Mouse (Mus musculus): ENCODE results near the gene Gdpgp1. TPM values are rescaled to one million over a fixed set of nuclear protein-coding genes. Genes with fewer than 3 reads are reported as not detected.

Gene Gdpgp1
- polyA plus RNA-seq, 1 experiment, result 1.6 TPM

- no peak for TF ChIP-seq FLI1 (IDR thresholded peaks at IDR 0.05; ENCODE audit: low read length)
- TF ChIP-seq GATA1 (IDR thresholded peaks at IDR 0.05; ENCODE audit: borderline replicate concordance, low read length), result no peak
- no peak overlapping the region for H3K4me3 ChIP-seq (replicated peaks)
- no peaks in the 10 kb centered on the region for H3K27me3 ChIP-seq (replicated peaks)
- peaks cover 99% of the 10 kb centered on the region for H3K36me3 ChIP-seq (replicated peaks; ENCODE audit: low read length)
- H3K4me1 ChIP-seq, result peaks cover 66% of the 10 kb centered on the region
- no peaks in the 10 kb centered on the region for H3K9me3 ChIP-seq
Observed at GRCm38 (mm10) chr7:80216566-80216965, 16.1 kb upstream of the Gdpgp1 start.

- Histone ChIP-seq H3K9me3 (no peaks in the 10 kb centered on the region), H3K27me3 (replicated peaks) (no peaks in the 10 kb centered on the region), H3K4me1 (peaks cover 48% of the 10 kb centered on the region), H3K4me3 (replicated peaks) (no peak overlapping the region), H3K36me3 (replicated peaks; ENCODE audit: low read length) (peaks cover 98% of the 10 kb centered on the region)
- TF ChIP-seq FLI1 (IDR thresholded peaks at IDR 0.05; ENCODE audit: low read length), result no peak
- no peak for TF ChIP-seq GATA1 (IDR thresholded peaks at IDR 0.05; ENCODE audit: borderline replicate concordance, low read length)
Observed at GRCm38 (mm10) chr7:80218666-80219065, 14.0 kb upstream of the Gdpgp1 start.

- Histone ChIP-seq H3K9me3 (no peaks in the 10 kb centered on the region), H3K27me3 (replicated peaks) (no peaks in the 10 kb centered on the region), H3K4me3 (replicated peaks) (no peak overlapping the region), H3K4me1 (peaks cover 38% of the 10 kb centered on the region), H3K36me3 (replicated peaks; ENCODE audit: low read length) (peaks cover 98% of the 10 kb centered on the region)
- TF ChIP-seq GATA1 (IDR thresholded peaks at IDR 0.05; ENCODE audit: borderline replicate concordance, low read length) (no peak), FLI1 (IDR thresholded peaks at IDR 0.05; ENCODE audit: low read length) (no peak)
Observed at GRCm38 (mm10) chr7:80220237-80220797, 12.3 kb upstream of the Gdpgp1 start.

GRCm38 (mm10) chr7:80221179-80221750 is 11.4 kb upstream of the Gdpgp1 start:
- TF ChIP-seq GATA1 (IDR thresholded peaks at IDR 0.05; ENCODE audit: borderline replicate concordance, low read length) (no peak), FLI1 (IDR thresholded peaks at IDR 0.05; ENCODE audit: low read length) (no peak)
- Histone ChIP-seq H3K4me3 (replicated peaks) (no peak overlapping the region), H3K27me3 (replicated peaks) (no peaks in the 10 kb centered on the region), H3K36me3 (replicated peaks; ENCODE audit: low read length) (peaks cover 98% of the 10 kb centered on the region), H3K9me3 (no peaks in the 10 kb centered on the region), H3K4me1 (peaks cover 33% of the 10 kb centered on the region)

- Histone ChIP-seq H3K36me3 (replicated peaks; ENCODE audit: low read length) (peaks cover 85% of the 10 kb centered on the region), H3K4me1 (peaks cover 66% of the 10 kb centered on the region)
- no peak for TF ChIP-seq GATA1 (IDR thresholded peaks at IDR 0.05; ENCODE audit: borderline replicate concordance, low read length)
- TF ChIP-seq FLI1 (IDR thresholded peaks at IDR 0.05; ENCODE audit: low read length), result no peak
Observed at GRCm38 (mm10) chr7:80227065-80227464, 5.6 kb upstream of the Gdpgp1 start.

GRCm38 (mm10) chr7:80230196-80230595 is 2.5 kb upstream of the Gdpgp1 start:
- H3K4me1 ChIP-seq, result peaks cover 77% of the 10 kb centered on the region
- peak overlapping the region; percentile 70 for H3K4me3 ChIP-seq (replicated peaks)
- peaks cover 55% of the 10 kb centered on the region for H3K36me3 ChIP-seq (replicated peaks; ENCODE audit: low read length)
- TF ChIP-seq GATA1 (IDR thresholded peaks at IDR 0.05; ENCODE audit: borderline replicate concordance, low read length), result no peak
- TF ChIP-seq FLI1 (IDR thresholded peaks at IDR 0.05; ENCODE audit: low read length), result no peak
- no peaks in the 10 kb centered on the region for H3K27me3 ChIP-seq (replicated peaks)
- H3K9me3 ChIP-seq, result no peaks in the 10 kb centered on the region

More at GRCm38 (mm10) chr7:80227065-80227464, 5.6 kb upstream of the Gdpgp1 start:
- Histone ChIP-seq H3K27me3 (replicated peaks) (no peaks in the 10 kb centered on the region), H3K4me3 (replicated peaks) (no peak overlapping the region), H3K9me3 (no peaks in the 10 kb centered on the region)

- Histone ChIP-seq H3K4me1 (peaks cover 77% of the 10 kb centered on the region), H3K9me3 (no peaks in the 10 kb centered on the region), H3K4me3 (replicated peaks) (peak overlapping the region; percentile 96), H3K36me3 (replicated peaks; ENCODE audit: low read length) (peaks cover 49% of the 10 kb centered on the region), H3K27me3 (replicated peaks) (no peaks in the 10 kb centered on the region)
- no peak for TF ChIP-seq GATA1 (IDR thresholded peaks at IDR 0.05; ENCODE audit: borderline replicate concordance, low read length)
Observed at GRCm38 (mm10) chr7:80231971-80232488, 635 bp upstream of the Gdpgp1 start.

- H3K4me3 ChIP-seq (replicated peaks), result peak overlapping the region; percentile 89
- peaks cover 59% of the 10 kb centered on the region for H3K4me1 ChIP-seq
- H3K9me3 ChIP-seq, result no peaks in the 10 kb centered on the region
- no peak for TF ChIP-seq GATA1 (IDR thresholded peaks at IDR 0.05; ENCODE audit: borderline replicate concordance, low read length)
- no peak for TF ChIP-seq FLI1 (IDR thresholded peaks at IDR 0.05; ENCODE audit: low read length)
- H3K27me3 ChIP-seq (replicated peaks), result no peaks in the 10 kb centered on the region
- H3K36me3 ChIP-seq (replicated peaks; ENCODE audit: low read length), result peaks cover 44% of the 10 kb centered on the region
Observed at GRCm38 (mm10) chr7:80233799-80234198, 1.1 kb downstream of the Gdpgp1 start.

- Histone ChIP-seq H3K27me3 (replicated peaks) (no peaks in the 10 kb centered on the region), H3K9me3 (no peaks in the 10 kb centered on the region), H3K36me3 (replicated peaks; ENCODE audit: low read length) (peaks cover 48% of the 10 kb centered on the region), H3K4me1 (peaks cover 52% of the 10 kb centered on the region), H3K4me3 (replicated peaks) (no peak overlapping the region)
- TF ChIP-seq FLI1 (IDR thresholded peaks at IDR 0.05; ENCODE audit: low read length) (no peak), GATA1 (IDR thresholded peaks at IDR 0.05; ENCODE audit: borderline replicate concordance, low read length) (no peak)
Observed at GRCm38 (mm10) chr7:80238542-80238941, 5.9 kb downstream of the Gdpgp1 start.

- no peak overlapping the region for H3K4me3 ChIP-seq (replicated peaks)
Observed at GRCm38 (mm10) chr7:80241661-80242060, 9.0 kb downstream of the Gdpgp1 start.

More at GRCm38 (mm10) chr7:80241661-80242060, 9.0 kb downstream of the Gdpgp1 start:
- H3K27me3 ChIP-seq (replicated peaks), result no peaks in the 10 kb centered on the region
- H3K36me3 ChIP-seq (replicated peaks; ENCODE audit: low read length), result peaks cover 38% of the 10 kb centered on the region
- peaks cover 3% of the 10 kb centered on the region; the same call in 1 of the 2 replicates for H3K9me3 ChIP-seq
- peaks cover 35% of the 10 kb centered on the region for H3K4me1 ChIP-seq
- TF ChIP-seq GATA1 (IDR thresholded peaks at IDR 0.05; ENCODE audit: borderline replicate concordance, low read length), result no peak
- TF ChIP-seq FLI1 (IDR thresholded peaks at IDR 0.05; ENCODE audit: low read length), result no peak
